In the genomic region with DNA sequence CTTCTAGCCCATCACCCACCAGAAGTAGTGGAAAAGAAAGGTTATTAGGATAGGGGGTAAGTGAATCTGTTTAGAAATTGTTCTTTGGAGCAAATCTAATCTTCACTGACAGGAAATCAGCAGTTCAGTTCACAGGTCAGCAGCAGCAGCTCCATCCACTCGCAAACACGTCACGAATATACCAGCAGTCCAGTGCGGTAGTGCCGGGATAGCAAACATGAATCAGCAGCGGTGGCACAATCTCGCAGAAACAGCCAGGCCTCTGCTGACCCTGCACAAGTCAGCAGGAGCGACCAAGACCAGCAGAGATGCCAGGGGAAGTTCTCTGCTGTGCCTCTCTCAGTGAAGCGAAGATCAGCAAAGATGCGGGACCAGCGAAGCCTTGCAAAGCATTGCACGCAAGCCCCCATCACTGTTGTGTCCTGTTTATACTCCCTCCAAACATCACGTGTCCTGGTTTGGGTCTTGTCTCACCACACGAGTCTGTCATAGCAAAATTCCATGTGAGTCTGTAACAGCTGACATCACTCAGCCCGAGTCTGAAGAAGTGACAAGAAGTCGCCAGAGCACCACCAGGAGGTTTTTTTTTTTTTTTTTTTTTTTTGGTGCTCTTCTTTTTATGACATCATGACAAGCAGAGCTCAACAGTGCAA, we compare ENCODE assay signal across 35 mouse cellular contexts. TPM values are rescaled to one million over a fixed set of nuclear protein-coding genes. Genes with fewer than 3 reads are reported as not detected.
DNase-seq lines count a peak whose midpoint lies in the region; ATAC-seq and TF ChIP-seq lines count a peak whose summit lies in the region.
"Had no signal": no experiment of that assay in that cellular context is flagged by ENCODE, and none has a peak within 500 bp of the region (broad histone marks: within the 10 kb centered on the region; RNA-seq: fewer than 3 reads in every experiment).

No protein-coding gene starts in this region.

- no peak for TF ChIP-seq CTCF in lung, embryonic 14.5 days (IDR thresholded peaks at IDR 0.05; ENCODE audit: low read depth)
- TF ChIP-seq CTCF in stomach, postnatal 0 days (IDR thresholded peaks at IDR 0.05; ENCODE audit: low read depth), result no peak

- H3K4me3 ChIP-seq in lung, embryonic 14.5 days (ENCODE audit: low read depth, low read length), result no peak overlapping the region
- no peak overlapping the region for H3K4me3 ChIP-seq in stomach, embryonic 14.5 days (ENCODE audit: low read depth, low read length)
- H3K4me3 ChIP-seq in stomach, postnatal 0 days (ENCODE audit: low read depth, low read length), result no peak overlapping the region
- H3K4me3 ChIP-seq: embryonic facial prominence, embryonic 15.5 days; forebrain, embryonic 12.5 days; hindbrain, embryonic 15.5 days; layer of hippocampus, adult 2 months; liver, embryonic 12.5 days; midbrain, embryonic 13.5 days; neural tube, embryonic 13.5 days had no signal

- H3K36me3 ChIP-seq in lung, embryonic 14.5 days (ENCODE audit: insufficient read depth), result no peaks in the 10 kb centered on the region
- H3K36me3 ChIP-seq in stomach, embryonic 14.5 days (ENCODE audit: control insufficient read depth, insufficient read depth, low read length), result no peaks in the 10 kb centered on the region
- no peaks in the 10 kb centered on the region for H3K36me3 ChIP-seq in stomach, postnatal 0 days (ENCODE audit: control insufficient read depth, insufficient read depth, low read length)
- H3K36me3 ChIP-seq: embryonic facial prominence, embryonic 15.5 days; forebrain, embryonic 12.5 days; hindbrain, embryonic 15.5 days; liver, embryonic 12.5 days; midbrain, embryonic 13.5 days; neural tube, embryonic 13.5 days had no signal

- TF ChIP-seq EP300 in stomach, postnatal 0 days (optimal IDR thresholded peaks at IDR 0.05), result no peak

- no peak overlapping the region for H3K9ac ChIP-seq in lung, embryonic 14.5 days
- no peak overlapping the region for H3K9ac ChIP-seq in stomach, embryonic 14.5 days (replicated peaks; ENCODE audit: low read depth, low read length)
- H3K9ac ChIP-seq in stomach, postnatal 0 days (ENCODE audit: low read length), result no peak overlapping the region
- H3K9ac ChIP-seq: embryonic facial prominence, embryonic 15.5 days; forebrain, embryonic 12.5 days; forebrain, postnatal 0 days; hindbrain, embryonic 15.5 days; liver, embryonic 12.5 days; liver, postnatal 0 days; midbrain, embryonic 13.5 days; neural tube, embryonic 13.5 days had no signal

- peak; percentile 71 for ATAC-seq in lung, embryonic 14.5 days (ENCODE audit: insufficient read depth)
- ATAC-seq in stomach, embryonic 14.5 days (ENCODE audit: insufficient number of reproducible peaks, insufficient read depth, low FRiP score, low read depth), result 0 out of 2 replicates have a peak, but pooled peaks have one; percentile 14
- no peak for ATAC-seq in stomach, postnatal 0 days (ENCODE audit: low FRiP score, low TSS enrichment)
- ATAC-seq: activated CD4-positive, CD25-positive, alpha-beta regulatory T cell, adult 4 months; CD4-positive, CD25-positive, alpha-beta regulatory T cell, adult 4 months; forebrain, postnatal 0 days; inflammation-experienced regulatory T-cells, adult 6 months; liver, embryonic 12.5 days; liver, postnatal 0 days; midbrain, embryonic 13.5 days had no signal

- peak overlapping the region; percentile 21; the same call in 1 of the 2 replicates for H3K4me2 ChIP-seq in lung, embryonic 14.5 days
- H3K4me2 ChIP-seq in stomach, embryonic 14.5 days (replicated peaks; ENCODE audit: low read depth, low read length), result no peak overlapping the region
- no peak overlapping the region for H3K4me2 ChIP-seq in stomach, postnatal 0 days (replicated peaks; ENCODE audit: low read depth)
- H3K4me2 ChIP-seq: embryonic facial prominence, embryonic 15.5 days; forebrain, embryonic 12.5 days; heart, embryonic 11.5 days; hindbrain, embryonic 15.5 days; liver, embryonic 12.5 days; midbrain, embryonic 13.5 days; neural tube, embryonic 13.5 days had no signal

- no peaks in the 10 kb centered on the region for H3K27me3 ChIP-seq in lung, embryonic 14.5 days (ENCODE audit: insufficient read depth, low read length)
- no peaks in the 10 kb centered on the region for H3K27me3 ChIP-seq in stomach, embryonic 14.5 days (ENCODE audit: control insufficient read depth, insufficient read depth, low read length)
- no peaks in the 10 kb centered on the region for H3K27me3 ChIP-seq in stomach, postnatal 0 days (ENCODE audit: control insufficient read depth, insufficient read depth, low read length)
- H3K27me3 ChIP-seq: hindbrain, embryonic 15.5 days; liver, embryonic 12.5 days; neural tube, embryonic 13.5 days had no signal

- WGBS in lung, embryonic 14.5 days, result 47% methylated on average over 16 of the region's 16 CpGs
- WGBS in stomach, embryonic 14.5 days, result 59% methylated on average over 16 of the region's 16 CpGs
- 61% methylated on average over 16 of the region's 16 CpGs for WGBS in stomach, postnatal 0 days

- H3K4me1 ChIP-seq in lung, embryonic 14.5 days (ENCODE audit: insufficient read depth), result no peaks in the 10 kb centered on the region
- H3K4me1 ChIP-seq in stomach, embryonic 14.5 days (ENCODE audit: control insufficient read depth, insufficient read depth, low read length), result peaks cover 6% of the 10 kb centered on the region; the same call in 1 of the 2 replicates
- H3K4me1 ChIP-seq in stomach, postnatal 0 days (replicated peaks; ENCODE audit: control insufficient read depth, insufficient read depth), result no peaks in the 10 kb centered on the region

- H3K9me3 ChIP-seq in lung, embryonic 14.5 days (ENCODE audit: low read depth, low read length), result no peaks in the 10 kb centered on the region
- H3K9me3 ChIP-seq in stomach, embryonic 14.5 days (ENCODE audit: control insufficient read depth, low read depth, low read length), result no peaks in the 10 kb centered on the region
- H3K9me3 ChIP-seq in stomach, postnatal 0 days (ENCODE audit: control insufficient read depth, low read length), result no peaks in the 10 kb centered on the region
- H3K9me3 ChIP-seq: embryonic facial prominence, embryonic 15.5 days; forebrain, embryonic 12.5 days; hindbrain, embryonic 15.5 days; liver, embryonic 12.5 days; midbrain, embryonic 13.5 days; neural tube, embryonic 13.5 days had no signal

- peak overlapping the region; percentile 52 for H3K27ac ChIP-seq in lung, embryonic 14.5 days (ENCODE audit: low read depth)
- H3K27ac ChIP-seq in stomach, embryonic 14.5 days (ENCODE audit: low read length), result no peak overlapping the region
- H3K27ac ChIP-seq in stomach, postnatal 0 days (replicated peaks), result no peak overlapping the region
- H3K27ac ChIP-seq: embryonic facial prominence, embryonic 15.5 days; forebrain, embryonic 12.5 days; hindbrain, embryonic 15.5 days; layer of hippocampus, adult 2 months; liver, embryonic 12.5 days; midbrain, embryonic 13.5 days; neural tube, embryonic 13.5 days had no signal

- peak; percentile 77 for DNase-seq in lung, embryonic 14.5 days
- no peak for DNase-seq in lung, postnatal 25 days (ENCODE audit: low spot score)
- DNase-seq in stomach, postnatal 0 days (ENCODE audit: low spot score), result no peak
- peak; percentile 51 for DNase-seq in lung, postnatal 36 days
- no peak for DNase-seq in layer of hippocampus, postnatal 25 days (ENCODE audit: extremely low spot score in 1 of 2, low spot score in 1 of 2)
- DNase-seq in layer of hippocampus, adult 8-10 months (ENCODE audit: low spot score in 2 of 2), result no peak
- DNase-seq: adrenal gland, adult 2 months; adrenal gland, postnatal 36 days; cerebellum, adult 2 months; cerebellum, postnatal 14 days; forebrain, postnatal 0 days; gastrocnemius, postnatal 14 days; kidney, adult 18-20 months; kidney, postnatal 36 days; layer of hippocampus, postnatal 36 days; left cerebral cortex, postnatal 4 days; liver, postnatal 0 days; right cerebral cortex, postnatal 14 days; thymus, postnatal 4 days had no signal

RNA-seq across cellular contexts. Expression of a gene that starts 20.6 kb away (rescaled TPM):
- polyA plus RNA-seq in lung, embryonic 14.5 days (2014; fragmentation: Nextera tagmentation; extraction: Ambion mirVana), result 0.11 and 0.35 TPM in 2 replicates
- not detected in 2 replicates for polyA plus RNA-seq in stomach, embryonic 14.5 days (2014; fragmentation: Nextera tagmentation; extraction: Ambion mirVana)
- 0.16 and 0.27 TPM in 2 replicates for polyA plus RNA-seq in stomach, postnatal 0 days (2015; fragmentation: Nextera tagmentation; extraction: Ambion mirVana)
- total RNA-seq in layer of hippocampus, postnatal 25 days (2021), result not detected
- total RNA-seq in layer of hippocampus, adult 8-10 months (2022), result under 1 TPM in 1 of 4 experiments, not detected in 3; 0.16 TPM
- total RNA-seq: adrenal gland, adult 2 months; adrenal gland, postnatal 36 days; granulocyte monocyte progenitor cell, adult 5-6 weeks; hematopoietic stem cell, adult 5-6 weeks; layer of hippocampus, adult 2 months; layer of hippocampus, postnatal 36 days; megakaryocyte-erythroid progenitor cell, adult 5-6 weeks had no signal
- polyA plus RNA-seq: activated CD4-positive, CD25-positive, alpha-beta regulatory T cell, adult 4 months; adrenal gland, adult 2 months; hindbrain, embryonic 15.5 days; small intestine, adult 2 months had no signal

Comparison
In these comparisons a context has a peak if more than half of its experiments do, and no peak if none do; other contexts are left out.
1. DNase-seq: peak in lung, embryonic 14.5 days (single experiment) and lung, postnatal 36 days (single experiment); none in lung, postnatal 25 days (single experiment), stomach, postnatal 0 days (single experiment), layer of hippocampus, postnatal 25 days (0 of 2) and layer of hippocampus, adult 8-10 months (0 of 2).